Mouse (Mus musculus): ENCODE results near the gene Aftph. TPM values are rescaled to one million over a fixed set of nuclear protein-coding genes. Genes with fewer than 3 reads are reported as not detected.

The Aftph gene
- polyA plus RNA-seq, 1 experiment from 2014 or later: 28.1 TPM

DNA sequence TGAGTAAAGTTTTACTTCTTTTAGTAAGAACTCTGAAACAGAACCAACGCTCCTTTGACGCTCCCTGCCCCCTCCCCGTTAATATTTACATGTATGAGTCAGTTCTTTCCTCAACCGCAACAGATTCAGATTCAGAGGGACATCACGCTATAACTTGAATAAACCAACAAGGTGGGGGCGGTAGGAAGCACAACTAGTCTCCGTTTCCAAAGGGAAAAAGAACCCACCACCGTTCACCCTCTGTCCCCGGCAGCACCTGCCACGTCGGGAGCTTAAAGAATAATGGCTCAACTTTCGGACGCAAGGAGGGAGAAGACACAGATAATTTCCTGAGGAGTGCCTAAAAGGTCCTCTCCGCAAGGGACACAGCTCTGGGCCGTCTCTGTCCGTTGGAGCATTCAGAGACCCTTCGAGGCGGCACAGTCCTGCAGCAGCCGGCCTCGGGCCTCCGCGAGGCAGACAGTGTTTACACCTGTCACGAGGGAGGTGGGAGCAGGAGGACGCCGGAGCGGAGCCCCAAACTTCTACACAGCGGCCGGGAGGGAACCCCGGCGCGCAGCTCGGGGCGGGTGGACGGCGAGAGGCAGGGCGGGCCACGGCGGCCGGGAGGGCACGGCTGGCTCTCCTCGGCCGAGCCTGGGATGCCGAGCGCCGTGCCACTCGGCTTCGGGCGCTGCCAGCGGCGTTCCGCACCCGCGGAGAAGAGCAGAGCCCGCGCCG, 748 bp downstream of the Aftph start:
- under 1% methylated on average over 56 of the region's 56 CpGs for WGBS

GRCm38 (mm10) chr11:20734066-20734465, 7.3 kb downstream of the Aftph start:
- Histone ChIP-seq H3K4me2 (ENCODE audit: low read depth) (no peak overlapping the region), H3K9me3 (ENCODE audit: control insufficient read depth, low read length) (no peaks in the 10 kb centered on the region), H3K27me3 (ENCODE audit: control insufficient read depth, insufficient read depth, low read length) (no peaks in the 10 kb centered on the region), H3K4me3 (ENCODE audit: low read depth, low read length) (no peak overlapping the region), H3K4me1 (ENCODE audit: control insufficient read depth, insufficient read depth, low read length) (no peaks in the 10 kb centered on the region), H3K27ac (ENCODE audit: low read depth, low read length) (no peak overlapping the region), H3K36me3 (ENCODE audit: control insufficient read depth, insufficient read depth, low read length) (no peaks in the 10 kb centered on the region), H3K9ac (ENCODE audit: low read length) (no peak overlapping the region)
- 79% methylated on average over 3 of the region's 3 CpGs for WGBS
- ATAC-seq (ENCODE audit: insufficient read depth, low FRiP score, low TSS enrichment) (no peak), DNase-seq (ENCODE audit: low spot score) (no peak)

More for the DNA sequence above, 748 bp downstream of the Aftph start:
- Histone ChIP-seq H3K4me1 (ENCODE audit: control insufficient read depth, insufficient read depth, low read length) (no peaks in the 10 kb centered on the region), H3K9ac (ENCODE audit: low read length) (peak overlapping the region; percentile 89), H3K4me3 (ENCODE audit: low read depth, low read length) (peak overlapping the region; percentile 96), H3K27me3 (ENCODE audit: control insufficient read depth, insufficient read depth, low read length) (no peaks in the 10 kb centered on the region), H3K36me3 (ENCODE audit: control insufficient read depth, insufficient read depth, low read length) (no peaks in the 10 kb centered on the region), H3K4me2 (ENCODE audit: low read depth) (peak overlapping the region; percentile 58), H3K27ac (ENCODE audit: low read depth, low read length) (peak overlapping the region; percentile 82), H3K9me3 (ENCODE audit: control insufficient read depth, low read length) (no peaks in the 10 kb centered on the region)
- ATAC-seq (ENCODE audit: insufficient read depth, low FRiP score, low TSS enrichment) (peak; percentile 48; the same call in 1 of the 2 replicates), DNase-seq (ENCODE audit: low spot score) (peak; percentile 51)

- DNase-seq (ENCODE audit: low spot score): no peak
- ATAC-seq (ENCODE audit: insufficient read depth, low FRiP score, low TSS enrichment): no peak
- Histone ChIP-seq H3K4me1 (ENCODE audit: control insufficient read depth, insufficient read depth, low read length) (no peaks in the 10 kb centered on the region), H3K27me3 (ENCODE audit: control insufficient read depth, insufficient read depth, low read length) (no peaks in the 10 kb centered on the region), H3K9ac (ENCODE audit: low read length) (no peak overlapping the region), H3K4me3 (ENCODE audit: low read depth, low read length) (no peak overlapping the region), H3K27ac (ENCODE audit: low read depth, low read length) (no peak overlapping the region), H3K9me3 (ENCODE audit: control insufficient read depth, low read length) (no peaks in the 10 kb centered on the region), H3K4me2 (ENCODE audit: low read depth) (no peak overlapping the region), H3K36me3 (ENCODE audit: control insufficient read depth, insufficient read depth, low read length) (no peaks in the 10 kb centered on the region)
- 60% methylated on average over 3 of the region's 3 CpGs for WGBS
Observed at GRCm38 (mm10) chr11:20733486-20734030, 7.8 kb downstream of the Aftph start.

DNA sequence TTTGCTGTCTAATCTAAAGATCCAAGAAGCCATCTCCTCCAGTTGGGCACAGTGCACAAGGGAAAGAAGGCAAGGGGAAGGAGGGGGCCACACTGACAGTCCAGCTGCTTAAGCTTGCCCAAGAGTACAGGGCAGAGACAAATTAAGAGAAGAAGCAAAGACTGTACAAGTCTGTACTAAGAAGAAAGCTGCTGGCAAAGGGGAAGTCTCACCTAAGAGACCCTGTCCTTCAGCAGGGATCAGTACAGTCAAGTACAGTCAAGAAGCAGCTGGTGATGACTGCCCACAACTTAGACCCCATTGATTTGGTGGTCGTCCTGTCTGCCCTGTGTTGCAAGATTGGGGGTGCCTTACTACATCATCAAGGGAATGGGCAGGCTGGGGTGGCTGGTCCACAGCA, 12.0 kb downstream of the Aftph start:
- Histone ChIP-seq H3K27me3 (ENCODE audit: control insufficient read depth, insufficient read depth, low read length) (no peaks in the 10 kb centered on the region), H3K36me3 (ENCODE audit: control insufficient read depth, insufficient read depth, low read length) (no peaks in the 10 kb centered on the region; the same call in 1 of the 2 replicates), H3K4me3 (ENCODE audit: low read depth, low read length) (no peak overlapping the region), H3K4me2 (ENCODE audit: low read depth) (no peak overlapping the region), H3K27ac (ENCODE audit: low read depth, low read length) (no peak overlapping the region), H3K9ac (ENCODE audit: low read length) (no peak overlapping the region), H3K9me3 (ENCODE audit: control insufficient read depth, low read length) (no peaks in the 10 kb centered on the region), H3K4me1 (ENCODE audit: control insufficient read depth, insufficient read depth, low read length) (no peaks in the 10 kb centered on the region)
- DNase-seq (ENCODE audit: low spot score) (no peak), ATAC-seq (ENCODE audit: insufficient read depth, low FRiP score, low TSS enrichment) (no peak)
- WGBS: 75% methylated on average over 1 of the region's 1 CpGs

DNA sequence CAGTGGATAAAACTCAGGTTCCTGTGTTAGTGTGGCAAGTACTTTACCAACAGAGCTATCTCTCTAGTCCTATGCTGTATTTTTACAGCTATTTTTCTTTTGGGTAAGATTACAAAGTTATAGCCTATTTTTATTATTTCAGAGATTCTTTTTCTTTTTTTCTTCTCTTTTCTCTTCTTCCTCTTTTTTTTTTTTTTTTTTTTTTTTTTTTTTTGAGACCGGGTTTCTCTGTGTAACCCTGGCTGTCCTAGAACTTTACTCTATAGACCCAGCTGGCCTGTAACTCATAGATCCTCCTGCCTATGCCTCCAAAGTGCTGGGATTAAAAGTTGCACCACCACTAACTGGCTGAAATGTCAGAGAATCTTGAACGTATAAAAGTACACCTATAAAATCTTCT, 13.3 kb downstream of the Aftph start:
- H3K4me2 ChIP-seq (ENCODE audit: low read depth): no peak overlapping the region
- no peak overlapping the region for H3K9ac ChIP-seq (ENCODE audit: low read length)
- DNase-seq (ENCODE audit: low spot score): no peak
- ATAC-seq (ENCODE audit: insufficient read depth, low FRiP score, low TSS enrichment): no peak
- no peaks in the 10 kb centered on the region; the same call in 1 of the 2 replicates for H3K36me3 ChIP-seq (ENCODE audit: control insufficient read depth, insufficient read depth, low read length)
- no peaks in the 10 kb centered on the region for H3K9me3 ChIP-seq (ENCODE audit: control insufficient read depth, low read length)
- WGBS: 88% methylated on average over 2 of the region's 2 CpGs
- H3K4me1 ChIP-seq (ENCODE audit: control insufficient read depth, insufficient read depth, low read length): no peaks in the 10 kb centered on the region
- no peak overlapping the region for H3K27ac ChIP-seq (ENCODE audit: low read depth, low read length)
- no peak overlapping the region for H3K4me3 ChIP-seq (ENCODE audit: low read depth, low read length)
- no peaks in the 10 kb centered on the region for H3K27me3 ChIP-seq (ENCODE audit: control insufficient read depth, insufficient read depth, low read length)

- H3K9me3 ChIP-seq (ENCODE audit: control insufficient read depth, low read length): no peaks in the 10 kb centered on the region
- no peaks in the 10 kb centered on the region for H3K4me1 ChIP-seq (ENCODE audit: control insufficient read depth, insufficient read depth, low read length)
- no peak for DNase-seq (ENCODE audit: low spot score)
- no peak overlapping the region for H3K9ac ChIP-seq (ENCODE audit: low read length)
- 92% methylated on average over 5 of the region's 5 CpGs for WGBS
- H3K27ac ChIP-seq (ENCODE audit: low read depth, low read length): no peak overlapping the region
- no peak overlapping the region for H3K4me3 ChIP-seq (ENCODE audit: low read depth, low read length)
- no peaks in the 10 kb centered on the region for H3K27me3 ChIP-seq (ENCODE audit: control insufficient read depth, insufficient read depth, low read length)
- H3K36me3 ChIP-seq (ENCODE audit: control insufficient read depth, insufficient read depth, low read length): no peaks in the 10 kb centered on the region; the same call in 1 of the 2 replicates
- no peak for ATAC-seq (ENCODE audit: insufficient read depth, low FRiP score, low TSS enrichment)
- H3K4me2 ChIP-seq (ENCODE audit: low read depth): no peak overlapping the region
Observed at GRCm38 (mm10) chr11:20723572-20723971, 17.8 kb downstream of the Aftph start.

GRCm38 (mm10) chr11:20712068-20712671, 29.2 kb downstream of the Aftph start:
- H3K4me2 ChIP-seq (ENCODE audit: low read depth): no peak overlapping the region
- no peak overlapping the region for H3K9ac ChIP-seq (ENCODE audit: low read length)
- no peak for DNase-seq (ENCODE audit: low spot score)
- H3K36me3 ChIP-seq (ENCODE audit: control insufficient read depth, insufficient read depth, low read length): no peaks in the 10 kb centered on the region
- no peak overlapping the region for H3K27ac ChIP-seq (ENCODE audit: low read depth, low read length)
- 78% methylated on average over 9 of the region's 9 CpGs for WGBS
- no peak for ATAC-seq (ENCODE audit: insufficient read depth, low FRiP score, low TSS enrichment)
- H3K27me3 ChIP-seq (ENCODE audit: control insufficient read depth, insufficient read depth, low read length): no peaks in the 10 kb centered on the region
- no peaks in the 10 kb centered on the region for H3K4me1 ChIP-seq (ENCODE audit: control insufficient read depth, insufficient read depth, low read length)
- no peaks in the 10 kb centered on the region for H3K9me3 ChIP-seq (ENCODE audit: control insufficient read depth, low read length)
- no peak overlapping the region for H3K4me3 ChIP-seq (ENCODE audit: low read depth, low read length)

DNA sequence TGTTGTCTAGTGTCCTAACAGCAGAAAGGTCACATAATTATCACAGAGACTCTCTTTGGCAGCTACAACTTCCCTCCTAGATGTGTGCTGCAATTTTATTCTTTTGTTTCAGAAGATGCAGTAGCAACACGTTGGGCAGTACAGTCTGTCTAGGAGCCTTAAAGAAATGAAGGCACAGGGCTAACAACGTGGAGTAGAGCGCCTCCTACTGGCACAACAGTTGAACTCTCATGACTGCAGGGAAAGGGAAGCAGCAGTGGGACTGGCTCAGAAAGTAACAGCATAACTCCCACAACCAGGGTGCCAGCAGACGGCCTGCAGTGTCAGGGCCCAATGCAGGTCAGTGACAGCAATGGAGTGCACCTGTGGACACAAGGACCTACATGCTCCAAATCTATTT, 50.4 kb downstream of the Aftph start:
- Histone ChIP-seq H3K9ac (ENCODE audit: low read length) (no peak overlapping the region), H3K4me2 (ENCODE audit: low read depth) (no peak overlapping the region), H3K4me3 (ENCODE audit: low read depth, low read length) (no peak overlapping the region), H3K36me3 (ENCODE audit: control insufficient read depth, insufficient read depth, low read length) (no peaks in the 10 kb centered on the region), H3K9me3 (ENCODE audit: control insufficient read depth, low read length) (no peaks in the 10 kb centered on the region), H3K27ac (ENCODE audit: low read depth, low read length) (no peak overlapping the region), H3K4me1 (ENCODE audit: control insufficient read depth, insufficient read depth, low read length) (no peaks in the 10 kb centered on the region), H3K27me3 (ENCODE audit: control insufficient read depth, insufficient read depth, low read length) (no peaks in the 10 kb centered on the region)
- DNase-seq (ENCODE audit: low spot score): peak; percentile 81
- WGBS: 11% methylated on average over 4 of the region's 4 CpGs
- ATAC-seq (ENCODE audit: insufficient read depth, low FRiP score, low TSS enrichment): peak; percentile 77; the same call in 1 of the 2 replicates

DNA sequence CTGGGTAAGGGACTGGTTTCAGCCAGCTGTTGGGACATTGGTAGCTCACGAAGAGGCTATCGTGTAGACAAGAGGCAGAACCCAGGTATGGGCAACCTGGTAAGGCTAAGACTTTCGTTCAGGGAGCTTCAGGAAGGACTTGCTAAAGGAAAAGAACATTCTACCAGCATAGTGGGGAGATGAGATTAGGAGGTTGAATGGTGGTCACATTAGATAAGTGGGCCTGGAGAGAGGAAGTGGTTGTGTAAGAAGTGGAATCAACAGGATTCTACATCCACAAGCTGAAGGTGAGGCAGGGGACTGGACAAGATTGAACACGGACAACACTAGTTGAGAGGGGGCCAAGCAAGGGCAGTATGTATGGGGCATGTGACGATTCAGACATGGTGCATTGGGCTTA, 59.7 kb downstream of the Aftph start:
- ATAC-seq (ENCODE audit: insufficient read depth, low FRiP score, low TSS enrichment): no peak

More for the DNA sequence above, 59.7 kb downstream of the Aftph start:
- no peak overlapping the region for H3K4me3 ChIP-seq (ENCODE audit: low read depth, low read length)
- no peaks in the 10 kb centered on the region for H3K9me3 ChIP-seq (ENCODE audit: control insufficient read depth, low read length)
- H3K27me3 ChIP-seq (ENCODE audit: control insufficient read depth, insufficient read depth, low read length): no peaks in the 10 kb centered on the region
- no peak overlapping the region for H3K9ac ChIP-seq (ENCODE audit: low read length)
- no peaks in the 10 kb centered on the region for H3K36me3 ChIP-seq (ENCODE audit: control insufficient read depth, insufficient read depth, low read length)
- H3K27ac ChIP-seq (ENCODE audit: low read depth, low read length): no peak overlapping the region
- 90% methylated on average over 5 of the region's 5 CpGs for WGBS
- no peak for DNase-seq (ENCODE audit: low spot score)
- no peak overlapping the region for H3K4me2 ChIP-seq (ENCODE audit: low read depth)
- no peaks in the 10 kb centered on the region for H3K4me1 ChIP-seq (ENCODE audit: control insufficient read depth, insufficient read depth, low read length)

Measured in neural tube, embryonic 11.5 days (tissue).